Comparison of ENCODE assay signal across 19 mouse cellular contexts in the genomic region with DNA sequence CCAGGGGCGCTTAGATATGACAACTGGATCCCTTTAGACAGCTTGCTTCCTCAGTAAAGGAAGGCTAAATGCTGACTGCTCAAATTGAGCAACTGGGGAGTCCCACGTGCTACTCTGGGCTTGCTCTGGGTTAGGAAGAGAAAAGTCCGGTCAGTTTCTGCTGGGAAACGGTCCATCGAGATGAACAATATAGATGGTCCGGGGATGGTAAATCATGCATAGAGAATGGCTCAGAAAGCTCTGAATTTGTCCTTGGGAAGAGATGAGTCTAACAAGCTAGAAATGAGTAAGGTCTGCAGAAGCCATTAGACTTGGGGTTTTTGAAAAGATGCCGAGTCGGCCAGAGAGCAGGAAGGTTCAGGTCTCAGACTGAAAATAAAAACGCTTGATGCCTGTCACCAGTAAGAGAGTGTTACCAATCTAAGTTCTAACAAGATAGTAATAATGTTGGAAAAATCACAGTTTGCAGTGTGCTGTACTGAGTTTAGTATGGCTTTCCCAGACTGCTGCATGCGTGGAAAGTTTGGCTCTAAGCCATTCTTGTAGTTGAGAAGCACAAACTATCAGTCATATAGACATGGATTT.
"Had no signal": no experiment of that assay in that cellular context is flagged by ENCODE, and none has a peak within 500 bp of the region (broad histone marks: within the 10 kb centered on the region; RNA-seq: fewer than 3 reads in every experiment).

No protein-coding gene starts in this region.

- H3K9me3 ChIP-seq: midbrain, embryonic 10.5 days; midbrain, embryonic 12.5 days; neural tube, embryonic 13.5 days; neural tube, embryonic 15.5 days; stomach, embryonic 15.5 days had no signal

- DNase-seq: lung, adult 18-20 months; lung, embryonic 14.5 days; lung, postnatal 10 days; lung, postnatal 4 days; midbrain, embryonic 14.5 days; retina, postnatal 1 day; right cerebral cortex, adult 18-20 months; right cerebral cortex, postnatal 25 days; thymus, adult 2 months; thymus, postnatal 25 days; thymus, postnatal 4 days had no signal

- H3K9ac ChIP-seq: lung, embryonic 14.5 days; midbrain, embryonic 12.5 days; neural tube, embryonic 13.5 days; neural tube, embryonic 15.5 days; stomach, embryonic 15.5 days had no signal

- H3K4me2 ChIP-seq: lung, embryonic 14.5 days; midbrain, embryonic 12.5 days; neural tube, embryonic 13.5 days; neural tube, embryonic 15.5 days; stomach, embryonic 15.5 days had no signal

- H3K4me1 ChIP-seq: midbrain, embryonic 10.5 days; midbrain, embryonic 12.5 days; neural tube, embryonic 13.5 days; neural tube, embryonic 15.5 days; stomach, embryonic 15.5 days had no signal

- H3K36me3 ChIP-seq: midbrain, embryonic 10.5 days; midbrain, embryonic 12.5 days; neural tube, embryonic 13.5 days; neural tube, embryonic 15.5 days; stomach, embryonic 15.5 days had no signal

- H3K27ac ChIP-seq: midbrain, embryonic 10.5 days; midbrain, embryonic 12.5 days; neural tube, embryonic 13.5 days; neural tube, embryonic 15.5 days; stomach, embryonic 15.5 days; stomach, postnatal 0 days had no signal

- H3K27me3 ChIP-seq: midbrain, embryonic 12.5 days; neural tube, embryonic 13.5 days; neural tube, embryonic 15.5 days; stomach, embryonic 15.5 days had no signal

- ATAC-seq: midbrain, embryonic 16.5 days had no signal

- H3K4me3 ChIP-seq: midbrain, embryonic 10.5 days; midbrain, embryonic 12.5 days; myocyte; neural tube, embryonic 13.5 days; neural tube, embryonic 15.5 days; stomach, embryonic 15.5 days had no signal
